Mouse (Mus musculus): ENCODE measurements around the gene Defb41.
"Not testable (repeated sequence)": the region's sequence is repeated elsewhere in the genome, so short reads cannot be mapped to it uniquely, and the experiment has no call there.

Defb41 gene

DNA sequence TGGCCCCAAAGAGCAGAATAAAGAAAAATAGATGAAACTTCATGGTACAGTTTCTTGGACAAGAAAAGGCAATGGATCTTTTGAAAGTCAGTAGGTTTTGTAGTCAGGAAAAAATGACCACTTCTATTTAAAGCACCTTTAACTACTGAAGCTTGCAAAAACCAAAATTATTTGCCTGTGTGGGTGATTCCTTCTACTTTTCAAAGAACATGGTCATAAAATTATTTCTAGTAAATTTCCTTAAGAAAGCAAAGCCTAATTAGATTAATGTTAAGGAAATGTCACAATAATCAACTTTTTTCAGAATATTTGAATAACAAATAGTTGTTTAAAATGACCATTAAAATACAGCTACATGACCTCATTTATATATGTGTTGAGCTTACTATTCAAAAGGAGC, at the start of gene Defb41:
Defb41 (minus strand) TSS at position 101 of the 400 bp plus-strand sequence.
- no peak for DNase-seq (ENCODE audit: low read depth)

DNA sequence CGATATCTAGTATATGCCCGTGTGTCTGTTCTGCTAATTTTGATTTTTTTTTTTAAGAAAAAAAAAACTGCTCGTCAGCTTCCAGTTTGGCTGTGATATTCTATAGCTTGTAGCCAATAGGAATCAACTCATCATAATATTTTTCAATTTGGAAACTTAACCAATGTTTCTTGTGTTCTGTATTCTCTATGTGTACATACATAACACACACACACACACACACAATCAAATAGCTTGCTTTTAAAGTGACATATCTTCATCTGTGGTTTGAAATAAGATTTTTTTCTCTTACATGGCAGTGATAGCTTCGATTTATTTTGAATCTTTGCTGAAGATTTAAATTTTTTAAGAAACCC, 43.5 kb upstream of the Defb41 start:
- no peak for DNase-seq (ENCODE audit: low read depth)

DNA sequence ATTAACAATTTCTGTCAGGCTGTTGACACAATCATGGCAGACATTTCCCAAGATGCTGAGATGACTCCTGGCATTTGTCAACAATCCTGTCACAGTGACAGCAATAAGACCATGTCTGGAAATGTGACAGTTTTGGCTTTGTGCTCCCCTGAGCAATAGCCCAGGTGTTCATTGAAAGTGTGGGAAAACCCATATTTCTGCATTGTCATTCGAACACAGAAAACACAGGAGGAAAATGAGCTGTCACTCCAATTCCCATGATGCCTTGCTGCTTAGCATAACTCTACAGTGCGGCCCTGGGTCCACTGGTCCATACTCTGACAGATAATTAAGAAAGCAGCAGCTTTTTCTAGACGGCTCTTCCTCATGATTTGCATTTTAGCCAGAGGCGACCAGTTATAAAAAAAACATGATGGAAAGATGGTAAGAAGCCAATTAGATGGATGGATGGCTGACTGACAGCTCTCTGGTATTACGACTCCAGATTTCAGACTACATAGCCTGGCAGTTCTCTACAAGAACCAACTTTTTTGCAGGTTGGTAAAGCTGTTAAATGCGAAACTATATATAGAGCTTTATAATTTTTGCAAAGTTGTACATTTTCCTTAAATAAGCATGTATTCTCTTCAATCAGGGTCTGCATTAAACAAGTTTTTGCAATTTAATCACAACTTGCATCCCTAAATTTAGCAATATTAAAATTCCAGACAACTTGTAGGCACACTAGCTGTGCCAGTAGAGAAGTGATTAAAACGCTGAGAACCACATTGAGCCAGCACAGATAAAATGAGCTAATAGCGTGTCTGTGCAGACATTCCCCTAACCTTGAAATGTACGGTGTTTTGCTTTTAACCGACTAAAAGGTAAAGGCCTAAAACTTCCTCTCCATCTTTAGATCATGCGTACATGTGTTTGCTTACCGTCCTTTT, 42.9 kb upstream of the Defb41 start:
- no peak for DNase-seq (ENCODE audit: low read depth)

DNA sequence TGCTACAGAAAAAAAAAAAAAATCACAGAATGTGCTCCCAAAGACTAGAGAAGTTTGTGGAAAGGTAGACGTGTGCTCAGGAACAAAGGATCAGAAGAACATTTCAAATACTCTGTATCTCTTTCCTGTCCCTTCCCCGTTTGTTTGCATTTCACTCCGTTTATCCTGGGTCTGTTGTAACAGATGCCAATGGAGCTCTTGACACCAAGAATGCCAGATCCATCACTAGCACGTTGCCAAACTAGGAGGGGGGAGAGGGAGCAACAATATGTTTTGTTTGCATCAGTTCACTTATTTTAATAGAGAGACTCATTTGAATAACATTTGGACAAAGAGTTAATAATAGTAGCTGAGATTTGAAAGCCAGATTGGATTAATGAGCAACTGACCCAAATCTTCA, 27.6 kb upstream of the Defb41 start:
- no peak for DNase-seq (ENCODE audit: low read depth)

DNA sequence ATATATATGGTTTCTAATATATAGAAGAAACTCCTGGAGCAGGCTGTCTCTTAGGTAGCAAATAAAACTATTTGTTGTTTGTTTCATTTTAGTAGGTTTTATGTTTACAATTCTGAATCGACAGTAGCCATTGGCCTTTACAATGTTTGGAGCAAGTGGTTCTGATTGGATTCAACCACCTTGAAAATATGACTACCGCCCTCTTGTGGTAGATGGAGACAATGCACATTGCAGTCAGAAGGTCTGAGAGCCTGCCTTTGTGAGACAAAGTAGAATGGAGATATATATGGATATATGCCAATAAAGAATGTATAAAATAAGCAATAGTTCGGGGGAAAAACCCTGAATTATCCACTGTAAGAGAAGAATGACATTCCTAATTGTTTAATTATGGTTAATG, 23.9 kb upstream of the Defb41 start:
- peak; percentile 2 for DNase-seq (ENCODE audit: low read depth)

DNA sequence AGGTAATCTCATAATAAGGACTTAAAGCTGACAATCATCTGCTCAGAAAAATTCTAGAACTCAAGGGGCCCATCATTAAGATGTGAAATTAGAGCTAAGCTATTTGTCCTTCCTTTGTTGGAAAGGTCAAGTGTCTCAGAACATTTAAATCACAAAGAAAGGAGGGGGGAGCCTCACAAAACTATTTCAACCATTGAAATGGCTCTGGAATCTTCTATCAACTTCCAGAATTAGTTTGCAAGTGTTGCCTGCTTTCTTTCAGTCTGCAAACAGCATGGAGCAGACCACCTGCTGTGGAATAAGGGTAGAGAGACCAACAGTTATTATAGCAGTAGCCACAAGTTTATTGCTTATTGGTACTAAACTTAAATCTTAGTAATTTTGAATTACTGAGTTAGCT, 22.4 kb upstream of the Defb41 start:
- no peak for DNase-seq (ENCODE audit: low read depth)

DNA sequence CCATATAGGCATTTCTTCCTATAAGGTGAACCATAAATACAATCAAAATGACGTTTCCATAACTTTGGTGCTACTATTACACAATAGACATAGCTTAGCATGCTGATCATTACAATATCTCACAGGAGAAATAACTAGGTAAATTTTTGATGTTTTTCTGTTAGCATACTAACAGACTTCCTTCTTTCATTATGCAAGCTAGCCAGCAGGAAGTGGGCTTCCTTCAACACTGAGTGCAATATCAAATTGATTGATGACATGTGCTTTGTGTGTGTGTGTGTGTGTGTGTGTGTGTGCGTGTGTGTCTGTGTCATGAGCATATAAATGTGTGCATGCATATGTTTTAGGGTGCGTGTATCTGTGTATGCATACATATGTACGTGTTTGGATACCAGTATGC, 6.2 kb upstream of the Defb41 start:
- no peak for DNase-seq (ENCODE audit: low read depth)

DNA sequence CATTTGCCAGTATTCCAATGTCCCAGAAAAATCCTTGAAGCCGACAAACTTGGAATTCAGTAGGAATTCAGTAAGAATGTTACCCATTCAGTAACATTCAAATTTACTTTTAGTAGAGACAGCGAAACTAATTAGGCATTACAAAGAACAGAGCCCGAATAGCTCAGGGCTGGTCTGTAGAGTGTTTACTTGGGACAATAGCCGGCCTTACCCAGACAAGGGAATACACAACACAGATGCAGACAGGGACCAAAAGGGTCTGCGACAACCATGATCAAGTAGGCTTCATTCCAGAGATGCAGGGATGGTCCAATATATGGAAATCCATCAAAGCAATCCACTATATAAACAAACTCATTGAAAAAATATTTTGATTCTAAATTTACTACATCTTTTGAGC, 3.9 kb upstream of the Defb41 start:
- DNase-seq (ENCODE audit: low read depth): no peak

DNA sequence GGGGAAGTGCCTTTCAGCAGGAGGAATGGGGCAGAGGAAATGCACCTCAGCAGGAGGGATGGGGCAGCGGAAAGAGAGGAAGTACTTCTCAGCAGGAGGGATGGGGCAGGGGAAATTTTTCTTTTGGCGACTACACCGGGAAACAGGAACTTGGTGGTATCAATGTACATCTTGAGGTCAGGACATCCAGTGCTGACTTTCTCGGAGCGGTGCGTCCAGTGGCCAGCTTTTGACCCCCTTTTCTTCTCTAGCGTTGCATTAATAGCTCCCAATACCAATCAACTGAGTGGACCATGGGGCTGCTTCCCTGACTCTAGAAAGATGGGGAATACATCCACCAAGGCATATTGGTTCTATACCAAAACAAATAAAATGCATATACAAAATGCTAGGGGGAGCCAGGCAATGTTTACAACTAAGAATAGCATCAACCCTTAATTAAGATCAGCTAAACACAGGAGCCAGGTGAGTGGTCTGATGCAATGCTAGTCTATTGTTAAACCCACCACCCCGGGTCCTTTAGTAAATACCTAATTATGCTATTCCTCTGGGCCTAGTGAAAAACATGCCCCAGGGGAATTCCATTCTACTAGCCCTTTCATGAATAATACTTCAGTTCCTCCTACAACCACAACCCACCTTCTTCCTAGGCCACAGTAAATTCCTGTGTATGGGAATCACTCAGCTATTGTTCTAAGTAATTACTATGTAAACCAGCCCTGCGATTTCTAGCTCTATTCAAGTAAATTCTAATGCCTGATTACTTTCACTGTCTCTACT, 18.9 kb downstream of the Defb41 start:
- not testable (repeated sequence) for DNase-seq (ENCODE audit: low read depth)

DNA sequence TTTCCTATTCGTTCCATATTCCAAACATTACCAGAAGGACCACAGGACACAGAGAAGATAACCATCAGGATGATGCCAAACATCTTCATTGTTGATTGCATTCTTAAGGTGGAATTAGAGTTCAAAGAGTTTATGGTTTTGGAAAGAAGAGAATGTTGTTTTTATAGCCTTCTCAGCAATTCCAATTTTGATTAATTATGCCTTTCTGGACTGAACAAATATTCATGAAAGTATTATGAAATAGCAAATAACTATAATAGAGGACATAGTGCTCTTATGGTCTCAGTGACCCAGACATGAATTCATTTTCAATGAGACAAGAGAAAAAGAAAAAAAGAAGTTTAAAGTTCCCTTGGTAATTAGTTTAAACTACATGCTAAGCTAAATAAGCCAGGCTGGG, 27.6 kb downstream of the Defb41 start, which contains the start of gene Defb18:
Defb18 (minus strand) TSS at position 101 of the 400 bp plus-strand sequence.
- no peak for DNase-seq (ENCODE audit: low read depth)

DNA sequence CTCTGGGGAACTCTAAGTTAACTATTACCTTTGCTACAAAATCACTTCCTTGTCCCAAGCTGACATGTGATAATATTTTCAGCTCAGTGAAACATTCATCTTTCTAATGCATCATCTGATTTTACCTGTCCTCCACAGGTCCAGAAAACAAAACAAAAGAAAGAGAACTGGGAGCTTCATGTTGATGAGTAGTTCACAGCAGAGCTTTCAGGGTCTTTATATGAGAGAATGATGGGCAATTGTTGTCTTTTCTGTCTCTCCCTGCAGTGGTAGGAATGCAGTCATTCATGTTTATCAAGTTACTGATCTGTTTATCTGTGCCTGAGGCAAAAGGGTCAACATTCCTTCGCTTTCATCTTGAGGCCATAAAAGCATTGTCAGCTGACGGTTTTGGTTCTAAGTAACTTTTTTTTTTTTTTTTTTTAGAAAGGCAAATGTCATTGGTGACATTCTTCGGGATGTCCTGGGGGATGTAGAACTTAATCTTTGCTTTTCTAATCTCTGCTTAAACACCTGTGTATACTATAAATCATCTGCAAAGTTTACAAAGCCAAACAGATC, 41.5 kb downstream of the Defb41 start:
- DNase-seq (ENCODE audit: low read depth): no peak

Data from induced T-regulatory cell, adult 2 months (primary cell).